Mouse (Mus musculus): ENCODE measurements at regions not wholly inside any gene's neighbourhood (a gene's known extent, or its start where the extent isn't known, plus 50 kb on each side); places are given as distances from the start of the nearest gene placed in this dataset.

- 70% methylated on average over 2 of the region's 2 CpGs for WGBS
- no peak for TF ChIP-seq POLR2A (IDR thresholded peaks at IDR 0.05; ENCODE audit: borderline replicate concordance, extremely low read depth, insufficient read depth, insufficient read length)
- Histone ChIP-seq H3K9ac (ENCODE audit: low read depth, low read length, severe bottlenecking) (no peak overlapping the region), H3K27me3 (ENCODE audit: control insufficient read depth, insufficient read depth, low read length) (no peaks in the 10 kb centered on the region), H3K36me3 (ENCODE audit: control insufficient read depth, insufficient read depth, low read length) (no peaks in the 10 kb centered on the region), H3K27ac (replicated peaks; ENCODE audit: low read depth, low read length) (no peak overlapping the region), H3K4me2 (replicated peaks; ENCODE audit: low read depth, low read length, severe bottlenecking) (no peak overlapping the region), H3K9me3 (ENCODE audit: control insufficient read depth, low read length) (no peaks in the 10 kb centered on the region), H3K4me1 (ENCODE audit: control insufficient read depth, insufficient read depth, low read length) (no peaks in the 10 kb centered on the region), H3K4me3 (replicated peaks; ENCODE audit: low read length) (no peak overlapping the region)
- ATAC-seq (ENCODE audit: low FRiP score, low read depth) = peak; percentile 34; the same call in 1 of the 2 replicates
- peak; percentile 75 for DNase-seq (ENCODE audit: low spot score)
Observed at GRCm38 (mm10) chr13:90584766-90585165, 320.4 kb downstream of the Atp6ap1l start.

GRCm38 (mm10) chr13:90575371-90575770 lies 329.8 kb downstream of the Atp6ap1l start:
- Histone ChIP-seq H3K27me3 (ENCODE audit: control insufficient read depth, insufficient read depth, low read length) (no peaks in the 10 kb centered on the region), H3K4me3 (replicated peaks; ENCODE audit: low read length) (no peak overlapping the region), H3K36me3 (ENCODE audit: control insufficient read depth, insufficient read depth, low read length) (no peaks in the 10 kb centered on the region), H3K4me1 (ENCODE audit: control insufficient read depth, insufficient read depth, low read length) (no peaks in the 10 kb centered on the region), H3K9ac (ENCODE audit: low read depth, low read length, severe bottlenecking) (no peak overlapping the region), H3K27ac (replicated peaks; ENCODE audit: low read depth, low read length) (no peak overlapping the region), H3K9me3 (ENCODE audit: control insufficient read depth, low read length) (no peaks in the 10 kb centered on the region), H3K4me2 (replicated peaks; ENCODE audit: low read depth, low read length, severe bottlenecking) (no peak overlapping the region)
- WGBS = 98% methylated on average over 2 of the region's 2 CpGs
- ATAC-seq (ENCODE audit: low FRiP score, low read depth) (no peak), DNase-seq (ENCODE audit: low spot score) (no peak)
- TF ChIP-seq POLR2A (IDR thresholded peaks at IDR 0.05; ENCODE audit: borderline replicate concordance, extremely low read depth, insufficient read depth, insufficient read length) = no peak

GRCm38 (mm10) chr13:90572580-90572979 lies 332.6 kb downstream of the Atp6ap1l start:
- H3K27ac ChIP-seq (replicated peaks; ENCODE audit: low read depth, low read length) = no peak overlapping the region
- no peak overlapping the region for H3K9ac ChIP-seq (ENCODE audit: low read depth, low read length, severe bottlenecking)
- H3K4me2 ChIP-seq (replicated peaks; ENCODE audit: low read depth, low read length, severe bottlenecking) = no peak overlapping the region
- H3K9me3 ChIP-seq (ENCODE audit: control insufficient read depth, low read length) = no peaks in the 10 kb centered on the region
- no peak for DNase-seq (ENCODE audit: low spot score)
- H3K36me3 ChIP-seq (ENCODE audit: control insufficient read depth, insufficient read depth, low read length) = no peaks in the 10 kb centered on the region
- H3K4me3 ChIP-seq (replicated peaks; ENCODE audit: low read length) = no peak overlapping the region
- H3K4me1 ChIP-seq (ENCODE audit: control insufficient read depth, insufficient read depth, low read length) = no peaks in the 10 kb centered on the region
- ATAC-seq (ENCODE audit: low FRiP score, low read depth) = no peak
- H3K27me3 ChIP-seq (ENCODE audit: control insufficient read depth, insufficient read depth, low read length) = no peaks in the 10 kb centered on the region
- 82% methylated on average over 2 of the region's 2 CpGs for WGBS
- TF ChIP-seq POLR2A (IDR thresholded peaks at IDR 0.05; ENCODE audit: borderline replicate concordance, extremely low read depth, insufficient read depth, insufficient read length) = no peak

- TF ChIP-seq POLR2A (IDR thresholded peaks at IDR 0.05; ENCODE audit: borderline replicate concordance, extremely low read depth, insufficient read depth, insufficient read length) = no peak
- Histone ChIP-seq H3K9ac (ENCODE audit: low read depth, low read length, severe bottlenecking) (no peak overlapping the region), H3K4me3 (replicated peaks; ENCODE audit: low read length) (no peak overlapping the region), H3K27me3 (ENCODE audit: control insufficient read depth, insufficient read depth, low read length) (no peaks in the 10 kb centered on the region), H3K9me3 (ENCODE audit: control insufficient read depth, low read length) (no peaks in the 10 kb centered on the region), H3K4me1 (ENCODE audit: control insufficient read depth, insufficient read depth, low read length) (no peaks in the 10 kb centered on the region), H3K27ac (replicated peaks; ENCODE audit: low read depth, low read length) (no peak overlapping the region), H3K4me2 (replicated peaks; ENCODE audit: low read depth, low read length, severe bottlenecking) (no peak overlapping the region), H3K36me3 (ENCODE audit: control insufficient read depth, insufficient read depth, low read length) (no peaks in the 10 kb centered on the region)
- 85% methylated on average over 1 of the region's 1 CpGs for WGBS
- no peak for ATAC-seq (ENCODE audit: low FRiP score, low read depth)
- DNase-seq (ENCODE audit: low spot score) = no peak
Observed at GRCm38 (mm10) chr13:90563183-90563840, 341.8 kb downstream of the Atp6ap1l start.

- TF ChIP-seq POLR2A (IDR thresholded peaks at IDR 0.05; ENCODE audit: borderline replicate concordance, extremely low read depth, insufficient read depth, insufficient read length) = no peak
- Histone ChIP-seq H3K4me1 (ENCODE audit: control insufficient read depth, insufficient read depth, low read length) (no peaks in the 10 kb centered on the region), H3K27me3 (ENCODE audit: control insufficient read depth, insufficient read depth, low read length) (no peaks in the 10 kb centered on the region), H3K4me3 (replicated peaks; ENCODE audit: low read length) (no peak overlapping the region), H3K4me2 (replicated peaks; ENCODE audit: low read depth, low read length, severe bottlenecking) (no peak overlapping the region), H3K27ac (replicated peaks; ENCODE audit: low read depth, low read length) (no peak overlapping the region), H3K9ac (ENCODE audit: low read depth, low read length, severe bottlenecking) (no peak overlapping the region), H3K36me3 (ENCODE audit: control insufficient read depth, insufficient read depth, low read length) (no peaks in the 10 kb centered on the region), H3K9me3 (ENCODE audit: control insufficient read depth, low read length) (no peaks in the 10 kb centered on the region)
- ATAC-seq (ENCODE audit: low FRiP score, low read depth) = no peak
- WGBS = 81% methylated on average over 1 of the region's 1 CpGs
- peak; percentile 61 for DNase-seq (ENCODE audit: low spot score)
Observed at GRCm38 (mm10) chr13:90560095-90560494, 345.1 kb downstream of the Atp6ap1l start.

Measured in limb, embryonic 14.5 days (tissue).